Mouse (Mus musculus): ENCODE data around the gene Rsph3a. TPM values are rescaled to one million over a fixed set of nuclear protein-coding genes. Genes with fewer than 3 reads are reported as not detected.
"Not testable (repeated sequence)": the region's sequence is repeated elsewhere in the genome, so short reads cannot be mapped to it uniquely, and the experiment has no call there.

Gene Rsph3a
- 15.2 and 23.7 TPM in 2 replicates for total RNA-seq (2012; rRNA removed)
- total RNA-seq (2014; rRNA removed) = 8.2 and 9.9 TPM in 2 replicates
- 17.8 and 18.8 TPM in 2 replicates for polyA plus RNA-seq (2012; ENCODE audit: insufficient read length, low read depth)

DNA sequence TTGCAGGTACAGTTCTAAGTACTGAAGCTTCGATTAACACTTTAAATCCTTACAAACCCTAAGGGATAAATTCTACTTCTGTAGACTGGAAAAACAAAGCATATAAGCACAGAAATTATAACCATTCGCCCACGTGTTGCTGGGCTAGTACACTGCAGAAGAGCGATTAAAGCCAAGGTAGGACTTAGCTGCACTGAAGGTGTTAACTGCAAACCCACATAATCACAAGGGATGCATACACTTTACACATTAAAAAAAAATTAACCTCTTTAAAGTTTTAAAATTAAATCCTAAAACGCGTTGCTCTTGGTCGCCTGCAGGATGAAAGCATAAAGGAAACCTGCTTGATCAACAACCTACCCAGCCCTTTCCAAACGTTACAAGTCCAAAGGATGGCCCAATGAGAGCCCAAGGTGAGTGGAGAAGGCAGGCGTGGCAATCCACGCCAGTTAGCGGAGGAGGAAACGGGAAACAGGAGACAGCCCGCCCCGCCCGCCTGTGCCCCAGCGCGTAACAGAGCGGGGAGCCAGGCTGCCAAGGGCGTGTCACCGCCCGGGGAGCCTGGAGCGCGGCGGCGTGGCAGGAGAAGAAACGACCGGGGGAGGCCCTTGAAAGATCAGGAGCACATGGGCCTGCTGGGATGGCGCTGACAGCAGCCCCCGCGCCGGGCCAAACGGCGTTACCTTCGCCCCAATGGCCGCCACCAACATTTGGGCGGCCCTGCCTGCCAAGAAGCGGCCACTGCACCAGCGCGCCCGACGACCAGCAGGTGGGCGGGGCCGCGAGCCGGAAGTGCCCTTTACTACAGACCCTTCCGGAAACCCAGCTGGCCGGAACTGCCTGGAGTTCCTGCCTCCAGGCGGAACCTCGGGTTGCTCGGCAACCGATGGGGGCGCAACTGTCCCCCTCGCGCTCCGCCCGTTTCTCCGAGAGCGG lies at the start of gene Rsph3a:
Rsph3a (plus strand) TSS at position 498 of the 936 bp plus-strand sequence.
- peak; percentile 20; the same call in 1 of the 2 replicates for TF ChIP-seq TBP (conservative IDR thresholded peaks at IDR 0.05; ENCODE audit: low read depth, low read length)
- peak; percentile 75 for TF ChIP-seq POLR2A (IDR thresholded peaks at IDR 0.05; ENCODE audit: low read depth, low read length)
- peak; percentile 91 for TF ChIP-seq ELF1 (IDR thresholded peaks at IDR 0.05; ENCODE audit: low read depth, low read length)
- TF ChIP-seq NELFE (IDR thresholded peaks at IDR 0.05; ENCODE audit: low read depth, low read length) = peak; percentile 46; the same call in 1 of the 2 replicates
- TF ChIP-seq SIN3A (IDR thresholded peaks at IDR 0.05; ENCODE audit: low read length) = peak; percentile 66
- peak; percentile 63; the same call in 1 of the 2 replicates for TF ChIP-seq MAX (IDR thresholded peaks at IDR 0.05; ENCODE audit: low read length)
- TF ChIP-seq HCFC1 (IDR thresholded peaks at IDR 0.05; ENCODE audit: low read depth, low read length) = peak; percentile 68
- TF ChIP-seq MXI1 (IDR thresholded peaks at IDR 0.05; ENCODE audit: low read depth, low read length) = peak; percentile 69
- TF ChIP-seq CTCF (conservative IDR thresholded peaks at IDR 0.05 in 1 of 2, IDR thresholded peaks at IDR 0.05 in 1 of 2; ENCODE audit: low read depth in 2 of 2, low read length in 2 of 2) = peak in 1 of 2 experiments; percentile 6; a peak in 1 of 4 replicates
- peak; percentile 55 for TF ChIP-seq ZMIZ1 (IDR thresholded peaks at IDR 0.05; ENCODE audit: low read depth, low read length)
- TF ChIP-seq TCF12 (IDR thresholded peaks at IDR 0.05; ENCODE audit: low read depth, low read length) = peak; percentile 37; the same call in 1 of the 2 replicates
- TF ChIP-seq KAT2A (IDR thresholded peaks at IDR 0.05; ENCODE audit: insufficient replicate concordance, low read length) = 0 out of 2 replicates have a peak, but pooled peaks have one; percentile 47
- H3K4me1 ChIP-seq (ENCODE audit: control insufficient read depth in 1 of 2, insufficient read depth in 2 of 2); H3K36me3 ChIP-seq (replicated peaks in 1 of 2; ENCODE audit: control insufficient read depth in 1 of 2, insufficient read depth in 1 of 2, low read length in 1 of 2); dilution Hi-C loops (cut with MboI; ENCODE audit: extremely low pct_ligation_motif_present, extremely low pct_unique_long_range_greater_than_20kb, low sequenced_read_pairs); H3K79me2 ChIP-seq (replicated peaks; ENCODE audit: control insufficient read depth, extremely low read depth, insufficient read depth, poor library complexity, severe bottlenecking); H3K9me3 ChIP-seq (replicated peaks; ENCODE audit: low read length); H3K27me3 ChIP-seq (replicated peaks); in situ Hi-C loops (cut with MboI; ENCODE audit: low pct_ligation_motif_present, low pct_unique_long_range_greater_than_20kb, low sequenced_read_pairs): not testable (repeated sequence)
- Histone ChIP-seq H3K4me3 (replicated peaks in 1 of 3; ENCODE audit: low read depth in 2 of 3, low read length in 2 of 3, poor library complexity in 1 of 3) (peak within 1 kb of the TSS; percentile 53 to 65 (median 63)), H3K4me2 (ENCODE audit: insufficient read depth, low read depth, poor library complexity, severe bottlenecking) (peak within 1 kb of the TSS; percentile 58), H3K9ac (ENCODE audit: insufficient read depth, low read depth) (peak within 1 kb of the TSS; percentile 20; the same call in 1 of the 2 replicates), H3K27ac (ENCODE audit: insufficient read depth, low read depth) (peak within 1 kb of the TSS; percentile 23; the same call in 1 of the 2 replicates)
- DNase-seq (ENCODE audit: extremely low read depth) = peak; percentile 72

DNA sequence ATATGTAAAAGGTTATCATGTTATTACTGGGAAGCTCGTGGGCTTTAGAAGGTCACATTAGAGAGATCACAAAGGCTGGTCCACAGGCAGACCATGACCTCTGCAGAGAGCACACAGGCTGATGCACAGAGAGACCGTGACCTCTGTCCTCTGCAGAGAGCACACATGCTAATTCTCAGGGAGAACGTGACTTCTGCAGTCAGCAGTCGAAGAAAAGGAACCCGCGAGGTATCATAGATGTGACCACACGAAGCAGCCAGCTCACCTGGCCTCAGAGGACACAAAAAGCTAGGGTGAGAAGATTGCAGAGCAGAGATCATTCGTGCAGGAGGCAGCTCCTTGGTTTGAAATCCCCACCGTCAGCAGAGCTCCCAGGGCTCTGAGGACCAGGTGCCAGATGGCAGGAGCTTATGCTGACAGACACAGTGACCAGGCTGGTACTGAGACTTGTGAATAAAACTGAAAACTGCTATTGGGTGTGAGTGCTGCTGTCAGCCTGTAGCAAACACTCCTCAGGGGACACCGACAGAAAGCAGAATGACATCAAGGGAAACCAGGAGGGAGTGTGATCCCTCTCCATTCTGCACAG lies 49.3 kb upstream of the Rsph3a start:
- H3K4me2 ChIP-seq (ENCODE audit: insufficient read depth, low read depth, poor library complexity, severe bottlenecking) = peak overlapping the region; percentile 79
- peak overlapping the region; percentile 58; the same call in 1 of the 2 replicates for H3K9ac ChIP-seq (ENCODE audit: insufficient read depth, low read depth)
- dilution Hi-C loops (cut with MboI; ENCODE audit: extremely low pct_ligation_motif_present, extremely low pct_unique_long_range_greater_than_20kb, low sequenced_read_pairs) (no loop called here), in situ Hi-C loops (cut with MboI; ENCODE audit: low pct_ligation_motif_present, low pct_unique_long_range_greater_than_20kb, low sequenced_read_pairs) (no loop called here)
- H3K4me3 ChIP-seq (replicated peaks in 1 of 3; ENCODE audit: low read depth in 2 of 3, low read length in 2 of 3, poor library complexity in 1 of 3) = peak overlapping the region; percentile 18 to 44 (median 32)
- H3K36me3 ChIP-seq (replicated peaks in 1 of 2; ENCODE audit: control insufficient read depth in 1 of 2, insufficient read depth in 1 of 2, low read length in 1 of 2) = no peaks in the 10 kb centered on the region
- H3K4me1 ChIP-seq (ENCODE audit: control insufficient read depth in 1 of 2, insufficient read depth in 2 of 2) = peaks cover 11 to 35% of the 10 kb centered on the region in 2 experiments
- no peaks in the 10 kb centered on the region for H3K79me2 ChIP-seq (replicated peaks; ENCODE audit: control insufficient read depth, extremely low read depth, insufficient read depth, poor library complexity, severe bottlenecking)
- no peaks in the 10 kb centered on the region for H3K9me3 ChIP-seq (replicated peaks; ENCODE audit: low read length)
- H3K27me3 ChIP-seq (replicated peaks) = no peaks in the 10 kb centered on the region
- no peak for DNase-seq (ENCODE audit: extremely low read depth)
- H3K27ac ChIP-seq (ENCODE audit: insufficient read depth, low read depth) = no peak overlapping the region
- no peak for TF ChIP-seq ZC3H11A (IDR thresholded peaks at IDR 0.05; ENCODE audit: low read depth, low read length)
- TF ChIP-seq POLR2A (IDR thresholded peaks at IDR 0.05; ENCODE audit: low read depth, low read length) = 0 out of 2 replicates have a peak, but pooled peaks have one; percentile 11
- 0 out of 2 replicates have a peak, but pooled peaks have one; percentile 44 for TF ChIP-seq MXI1 (IDR thresholded peaks at IDR 0.05; ENCODE audit: low read depth, low read length)
- peak; percentile 65; the same call in 1 of the 2 replicates for TF ChIP-seq EP300 (IDR thresholded peaks at IDR 0.05; ENCODE audit: low read length)
- 0 out of 2 replicates have a peak, but pooled peaks have one; percentile 18 for TF ChIP-seq MEF2A (IDR thresholded peaks at IDR 0.05; ENCODE audit: borderline replicate concordance, low read depth, low read length)
- 0 out of 2 replicates have a peak, but pooled peaks have one; percentile 9 for TF ChIP-seq JUND (conservative IDR thresholded peaks at IDR 0.05; ENCODE audit: low read depth, low read length)
- TF ChIP-seq ZNF384 (IDR thresholded peaks at IDR 0.05; ENCODE audit: low read depth, low read length) = no peak
- peak; percentile 57 for TF ChIP-seq IRF4 (IDR thresholded peaks at IDR 0.05; ENCODE audit: low read depth, low read length)
- peak; percentile 34; the same call in 1 of the 2 replicates for TF ChIP-seq CHD2 (IDR thresholded peaks at IDR 0.05; ENCODE audit: low read length)
- 0 out of 2 replicates have a peak, but pooled peaks have one; percentile 19 for TF ChIP-seq TBP (conservative IDR thresholded peaks at IDR 0.05; ENCODE audit: low read depth, low read length)
- no peak for TF ChIP-seq MAZ (IDR thresholded peaks at IDR 0.05; ENCODE audit: low read depth, low read length)
- 0 out of 2 replicates have a peak, but pooled peaks have one; percentile 32 for TF ChIP-seq ZMIZ1 (IDR thresholded peaks at IDR 0.05; ENCODE audit: low read depth, low read length)
- TF ChIP-seq USF1 (IDR thresholded peaks at IDR 0.05; ENCODE audit: low read depth, low read length) = no peak
- no peak for TF ChIP-seq PAX5 (IDR thresholded peaks at IDR 0.05; ENCODE audit: low read length)
- TF ChIP-seq UBTF (IDR thresholded peaks at IDR 0.05; ENCODE audit: low read depth, low read length) = no peak
- TF ChIP-seq RAD21 (IDR thresholded peaks at IDR 0.05; ENCODE audit: low read depth, low read length) = no peak; the same call in 1 of the 2 replicates
- TF ChIP-seq RCOR1 (conservative IDR thresholded peaks at IDR 0.05; ENCODE audit: low read depth, low read length) = no peak
- no peak for TF ChIP-seq ELF1 (IDR thresholded peaks at IDR 0.05; ENCODE audit: low read depth, low read length)
- TF ChIP-seq TCF12 (IDR thresholded peaks at IDR 0.05; ENCODE audit: low read depth, low read length) = peak; percentile 66
- peak; percentile 93 for TF ChIP-seq BHLHE40 (IDR thresholded peaks at IDR 0.05; ENCODE audit: low read depth, low read length)
- 0 out of 2 replicates have a peak, but pooled peaks have one; percentile 62 for TF ChIP-seq ETS1 (conservative IDR thresholded peaks at IDR 0.05; ENCODE audit: low read depth, low read length)

Measured in CH12.LX (cell line).